In the genomic region with DNA sequence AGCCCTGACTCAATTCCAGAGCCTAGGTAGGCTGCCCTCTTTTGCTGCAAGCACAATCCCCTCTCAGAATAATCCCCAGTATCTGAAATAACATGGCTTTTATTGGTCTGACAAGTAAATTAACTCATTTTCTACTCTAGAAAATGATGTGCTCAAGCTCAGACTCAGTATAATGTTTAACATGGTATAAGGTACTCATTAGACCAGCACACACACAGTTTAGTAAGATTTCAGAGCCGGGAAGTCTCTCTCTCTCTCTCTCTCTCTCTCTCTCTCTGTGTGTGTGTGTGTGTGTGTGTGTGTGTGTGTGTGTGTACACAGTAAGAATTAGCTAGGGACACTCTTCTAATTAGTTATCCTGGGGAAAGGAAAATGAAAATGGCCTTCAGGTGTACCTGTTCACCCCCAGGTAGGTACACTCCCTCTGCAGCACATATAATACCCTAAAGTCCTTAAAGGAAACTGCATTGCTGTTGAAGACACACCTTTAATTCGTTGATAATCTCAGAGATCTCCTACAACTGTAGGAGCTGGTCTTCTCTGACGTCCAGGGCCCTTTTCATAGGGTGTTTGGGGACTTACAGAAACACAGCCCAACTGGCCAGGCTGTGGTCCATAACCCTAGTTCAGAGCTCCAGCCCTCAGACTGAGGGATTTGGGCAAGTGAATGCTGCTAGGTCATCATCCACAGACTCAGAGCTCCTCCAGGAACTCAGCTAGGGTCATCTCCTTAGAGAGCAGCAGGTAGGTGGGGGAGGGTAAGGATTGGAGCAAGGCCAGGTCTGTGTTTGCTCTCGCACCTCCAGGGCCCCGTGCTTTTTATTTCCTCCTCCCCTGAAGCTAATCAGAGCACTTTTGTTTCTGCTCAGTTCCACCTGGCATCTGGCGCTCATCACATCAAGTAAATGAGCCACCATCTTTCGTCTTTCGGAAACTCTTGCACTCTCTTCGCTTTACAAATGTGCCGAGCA, we compare ENCODE assay signal across 9 mouse cellular contexts. TPM values are rescaled to one million over a fixed set of nuclear protein-coding genes. Genes with fewer than 3 reads are reported as not detected.
DNase-seq lines count a peak whose midpoint lies in the region.
"Had no signal": no experiment of that assay in that cellular context is flagged by ENCODE, and none has a peak within 500 bp of the region (broad histone marks: within the 10 kb centered on the region; RNA-seq: fewer than 3 reads in every experiment).

No protein-coding gene starts in this region.

- peak; percentile 60 to 65 for DNase-seq in urinary bladder, postnatal 36 days (ENCODE audit: low spot score in 2 of 2)
- DNase-seq in urinary bladder, adult 2 months (ENCODE audit: low spot score) = no peak
- peak; percentile 63 for DNase-seq in kidney, postnatal 14 days
- peak; percentile 47 for DNase-seq in lung, postnatal 10 days
- no peak for DNase-seq in cerebellum, adult 18-20 months
- no peak for DNase-seq in T-cell, adult 2 months (ENCODE audit: low spot score)
- no peak for DNase-seq in heart, postnatal 36 days
- no peak for DNase-seq in gastrocnemius, postnatal 36 days

- intact Hi-C loops in heart, postnatal 36 days (cut with DNase I) = no loop called here
- intact Hi-C loops in gastrocnemius, postnatal 36 days (cut with DNase I) = no loop called here

RNA-seq across cellular contexts. Expression of a gene that starts 11.5 kb away (rescaled TPM):
- polyA plus RNA-seq in urinary bladder, adult 2 months (2012; rRNA removed) = 16.1 and 17.0 TPM in 2 replicates
- 1 to 10 TPM; 2.1 to 2.7 TPM for total RNA-seq in heart, postnatal 36 days (2021)
- 1 to 10 TPM; 3.9 to 9.5 TPM for total RNA-seq in gastrocnemius, postnatal 36 days (2021)
- polyA plus RNA-seq: myocyte had no signal

Comparison
In these comparisons a context has a peak if more than half of its experiments do, and no peak if none do; other contexts are left out.
1. DNase-seq: peak in urinary bladder, postnatal 36 days (2 of 2), kidney, postnatal 14 days (single experiment) and lung, postnatal 10 days (single experiment); none in urinary bladder, adult 2 months (single experiment), cerebellum, adult 18-20 months (0 of 2), T-cell, adult 2 months (single experiment), heart, postnatal 36 days (0 of 2) and gastrocnemius, postnatal 36 days (0 of 2).